Mouse (Mus musculus) spleen, postnatal 14 days (tissue): ENCODE data around the gene Fads2.

Source experiments
- DNase-seq, 2 experiments: peaks; one replicate each; pipeline ENCODE4 v3.0.0; 2021 to 2022; ENCODE audit warnings: low spot score in 2 of 2

Gene Fads2

DNA sequence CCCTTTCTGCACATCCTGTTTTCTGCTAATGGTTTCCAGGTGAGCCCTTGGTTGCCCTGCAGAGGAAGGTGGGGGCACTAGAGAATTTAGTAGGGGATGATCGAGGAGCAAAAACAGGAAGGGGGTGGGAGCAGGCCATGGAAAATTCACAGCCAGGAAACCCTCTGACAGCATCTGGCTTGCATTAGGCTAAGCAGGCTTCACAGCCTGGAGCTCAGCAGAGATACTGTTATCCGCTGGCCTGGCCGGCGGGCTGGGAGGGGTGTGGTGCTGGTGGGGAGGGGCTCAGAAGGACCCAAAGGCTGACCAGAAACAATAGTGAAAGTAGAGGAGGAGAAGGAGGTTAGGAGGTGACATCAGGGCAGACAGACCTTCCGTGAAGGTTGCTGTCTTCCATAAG is 87.6 kb downstream of the Fads2 start:
- DNase-seq = no peak

DNA sequence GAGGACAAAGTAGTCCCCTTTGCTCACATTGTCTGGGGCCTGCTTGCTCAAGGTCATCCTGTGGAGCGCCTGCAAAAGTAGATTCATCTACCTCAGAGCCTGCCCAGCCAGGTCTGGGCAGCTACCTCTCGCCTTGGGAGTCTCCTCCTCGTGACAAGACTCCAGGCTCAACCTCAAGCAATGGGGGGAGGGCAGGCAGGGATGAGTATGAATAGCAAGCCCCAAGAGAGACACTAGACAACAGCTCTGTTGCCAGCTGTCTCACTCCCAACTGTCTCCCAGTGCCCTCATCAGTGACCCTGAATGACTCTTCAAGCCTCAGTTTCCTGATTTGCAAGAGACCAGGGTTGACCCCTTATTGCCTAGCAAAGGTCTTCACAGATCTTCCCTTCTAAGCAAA is 88.2 kb downstream of the Fads2 start:
- DNase-seq = no peak

DNA sequence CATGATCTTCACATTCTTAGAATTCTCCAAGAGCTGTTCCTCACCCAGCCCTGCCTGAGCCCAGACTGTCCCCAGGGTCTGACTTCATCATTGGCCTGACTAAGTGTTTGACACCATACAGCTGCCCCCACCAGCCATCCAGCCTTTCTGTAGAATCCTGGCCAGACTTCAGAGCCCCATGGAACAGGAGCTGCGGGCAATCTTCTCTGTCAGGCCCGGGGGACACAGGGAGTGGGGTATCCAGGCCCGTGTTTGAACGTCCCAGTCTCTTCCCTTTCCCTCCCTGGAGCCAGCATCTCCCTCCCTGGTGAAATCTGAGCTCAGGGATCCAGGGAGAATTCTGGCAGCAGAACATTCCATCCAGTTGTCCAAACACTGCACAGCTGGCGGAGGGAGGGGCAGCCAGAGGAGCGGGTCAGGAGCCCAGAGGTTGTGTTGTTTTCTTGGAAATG is 88.7 kb downstream of the Fads2 start:
- DNase-seq = no peak
